Mouse (Mus musculus): ENCODE results near the gene Lyz2. TPM values are rescaled to one million over a fixed set of nuclear protein-coding genes. Genes with fewer than 3 reads are reported as not detected.

Lyz2 gene
- total RNA-seq (2014; fragmentation: Nextera tagmentation): not detected in 2 replicates
- 6.9 and 7.3 TPM in 2 replicates for total RNA-seq (2017)
- polyA plus RNA-seq (2012): 0.11 and 0.14 TPM in 2 replicates

GRCm38 (mm10) chr10:117282049-117282448 is at the start of gene Lyz2:
TSS of gene Lyz2 (minus strand) at chr10:117282321.
- DNase-seq (ENCODE audit: low spot score) (no peak), ATAC-seq (ENCODE audit: extremely low read depth, insufficient number of reproducible peaks, low FRiP score, poor library complexity, severe bottlenecking) (no peak)
- Histone ChIP-seq H3K36me3 (replicated peaks) (no peaks in the 10 kb centered on the region), H3K4me3 (ENCODE audit: low read depth, low read length) (no peak within 1 kb of the TSS), H3K9me3 (replicated peaks) (no peaks in the 10 kb centered on the region), H3K4me1 (ENCODE audit: insufficient read depth, low read depth, low read length) (no peaks in the 10 kb centered on the region), H3K27me3 (ENCODE audit: insufficient read depth, low read length) (peaks cover 14% of the 10 kb centered on the region)
- TF ChIP-seq GATA2 (IDR thresholded peaks at IDR 0.05; ENCODE audit: borderline replicate concordance, low read depth, low read length): no peak
- no peak for TF ChIP-seq CTCF (IDR thresholded peaks at IDR 0.05; ENCODE audit: low read depth, low read length)

DNA sequence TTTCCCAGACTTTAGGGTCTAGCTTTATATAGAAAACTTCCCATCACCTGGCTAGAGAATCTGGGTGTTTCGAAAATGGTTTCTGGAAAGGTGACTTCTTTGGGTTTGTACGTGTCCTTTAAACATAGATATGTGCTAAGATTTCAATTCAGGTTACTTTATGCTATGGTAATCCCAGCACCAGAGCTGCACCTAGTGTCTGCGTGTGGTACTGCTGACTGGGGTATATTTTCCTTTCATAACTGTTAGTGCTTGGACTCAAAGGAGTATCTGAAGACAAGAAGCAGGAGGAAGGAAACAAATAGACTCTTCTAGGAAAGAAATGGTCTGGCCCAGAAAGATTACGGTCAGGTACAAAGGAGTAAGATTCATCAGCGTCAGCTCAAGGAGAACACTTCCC is 48.4 kb upstream of the Lyz2 start:
- Histone ChIP-seq H3K27me3 (ENCODE audit: insufficient read depth, low read length) (no peaks in the 10 kb centered on the region), H3K9me3 (replicated peaks) (no peaks in the 10 kb centered on the region), H3K4me1 (ENCODE audit: insufficient read depth, low read depth, low read length) (peaks cover 4% of the 10 kb centered on the region; the same call in 1 of the 2 replicates), H3K4me3 (ENCODE audit: low read depth, low read length) (no peak overlapping the region), H3K36me3 (replicated peaks) (no peaks in the 10 kb centered on the region)
- TF ChIP-seq GATA2 (IDR thresholded peaks at IDR 0.05; ENCODE audit: borderline replicate concordance, low read depth, low read length): no peak
- TF ChIP-seq TAL1 (conservative IDR thresholded peaks at IDR 0.05; ENCODE audit: low read depth, low read length): no peak
- TF ChIP-seq CTCF (IDR thresholded peaks at IDR 0.05; ENCODE audit: low read depth, low read length): 0 out of 2 replicates have a peak, but pooled peaks have one; percentile 7
- TF ChIP-seq POLR2AphosphoS5 (IDR thresholded peaks at IDR 0.05; ENCODE audit: insufficient replicate concordance, low read depth, low read length): no peak
- DNase-seq (ENCODE audit: low spot score) (no peak), ATAC-seq (ENCODE audit: extremely low read depth, insufficient number of reproducible peaks, low FRiP score, poor library complexity, severe bottlenecking) (peak; percentile 59; the same call in 1 of the 2 replicates)

DNA sequence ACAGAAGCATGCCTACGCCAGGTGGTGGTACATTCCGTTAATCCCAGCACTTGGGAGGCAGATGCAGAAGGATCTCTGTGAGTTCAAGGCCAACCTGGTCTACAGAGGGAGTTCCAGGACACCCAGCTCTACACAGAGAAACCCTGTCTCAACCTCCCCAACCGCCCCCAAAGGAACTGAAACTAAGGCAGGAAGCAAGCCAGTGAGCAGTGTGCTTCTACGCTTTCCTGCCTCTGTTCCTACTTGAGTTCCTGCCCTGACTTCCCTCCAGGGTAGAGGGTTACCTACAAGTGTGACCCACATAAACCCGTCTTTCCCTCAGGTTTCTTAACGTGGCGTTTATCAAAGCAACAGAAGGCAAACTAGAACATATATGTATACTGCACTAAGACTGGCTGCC is 41.7 kb upstream of the Lyz2 start:
- Histone ChIP-seq H3K4me3 (ENCODE audit: low read depth, low read length) (no peak overlapping the region), H3K9me3 (replicated peaks) (no peaks in the 10 kb centered on the region), H3K36me3 (replicated peaks) (no peaks in the 10 kb centered on the region), H3K27me3 (ENCODE audit: insufficient read depth, low read length) (peaks cover 5% of the 10 kb centered on the region; the same call in 1 of the 2 replicates), H3K4me1 (ENCODE audit: insufficient read depth, low read depth, low read length) (no peaks in the 10 kb centered on the region; the same call in 1 of the 2 replicates)
- DNase-seq (ENCODE audit: low spot score): no peak
- ATAC-seq (ENCODE audit: extremely low read depth, insufficient number of reproducible peaks, low FRiP score, poor library complexity, severe bottlenecking): no peak
- TF ChIP-seq TAL1 (conservative IDR thresholded peaks at IDR 0.05; ENCODE audit: low read depth, low read length) (no peak), CTCF (IDR thresholded peaks at IDR 0.05; ENCODE audit: low read depth, low read length) (no peak), GATA1 (IDR thresholded peaks at IDR 0.05; ENCODE audit: borderline replicate concordance, low read length) (no peak)

GRCm38 (mm10) chr10:117322630-117323029 is 40.5 kb upstream of the Lyz2 start:
- peaks cover 9% of the 10 kb centered on the region for H3K27me3 ChIP-seq (ENCODE audit: insufficient read depth, low read length)
- no peaks in the 10 kb centered on the region for H3K9me3 ChIP-seq (replicated peaks)
- DNase-seq (ENCODE audit: low spot score): no peak
- no peaks in the 10 kb centered on the region for H3K36me3 ChIP-seq (replicated peaks)
- no peak for ATAC-seq (ENCODE audit: extremely low read depth, insufficient number of reproducible peaks, low FRiP score, poor library complexity, severe bottlenecking)
- no peak overlapping the region for H3K4me3 ChIP-seq (ENCODE audit: low read depth, low read length)
- H3K4me1 ChIP-seq (ENCODE audit: insufficient read depth, low read depth, low read length): no peaks in the 10 kb centered on the region; the same call in 1 of the 2 replicates
- TF ChIP-seq GATA2 (IDR thresholded peaks at IDR 0.05; ENCODE audit: borderline replicate concordance, low read depth, low read length) (no peak), POLR2AphosphoS5 (IDR thresholded peaks at IDR 0.05; ENCODE audit: insufficient replicate concordance, low read depth, low read length) (no peak), TAL1 (conservative IDR thresholded peaks at IDR 0.05; ENCODE audit: low read depth, low read length) (no peak), GATA1 (IDR thresholded peaks at IDR 0.05; ENCODE audit: borderline replicate concordance, low read length) (no peak), CTCF (IDR thresholded peaks at IDR 0.05; ENCODE audit: low read depth, low read length) (no peak)

DNA sequence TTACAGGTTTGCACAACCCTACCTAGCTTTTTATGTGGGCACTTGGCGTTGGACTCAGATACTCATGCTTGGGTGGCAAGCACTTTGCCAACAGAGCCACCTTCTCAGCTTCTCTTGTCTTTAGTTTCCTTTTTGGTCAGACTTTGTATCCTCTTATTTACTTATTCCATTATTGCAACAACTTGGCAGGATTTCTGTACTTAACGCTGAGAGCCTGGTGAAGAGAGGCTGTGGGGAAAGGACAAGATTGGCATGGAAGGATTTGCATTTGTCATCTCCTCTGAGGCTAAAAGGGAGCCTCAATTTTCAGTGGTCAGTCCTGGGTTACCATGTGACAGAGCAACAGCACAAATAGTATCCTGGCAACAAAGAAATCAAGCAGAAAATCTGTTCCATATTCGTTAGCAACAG is 38.5 kb upstream of the Lyz2 start:
- H3K4me1 ChIP-seq (ENCODE audit: insufficient read depth, low read depth, low read length): no peaks in the 10 kb centered on the region; the same call in none of the 2 replicates
- TF ChIP-seq POLR2AphosphoS5 (IDR thresholded peaks at IDR 0.05; ENCODE audit: insufficient replicate concordance, low read depth, low read length) (no peak), GATA2 (IDR thresholded peaks at IDR 0.05; ENCODE audit: borderline replicate concordance, low read depth, low read length) (no peak)
- H3K4me3 ChIP-seq (ENCODE audit: low read depth, low read length): no peak overlapping the region
- H3K27me3 ChIP-seq (ENCODE audit: insufficient read depth, low read length): peaks cover 22% of the 10 kb centered on the region
- no peaks in the 10 kb centered on the region for H3K9me3 ChIP-seq (replicated peaks)
- no peak for DNase-seq (ENCODE audit: low spot score)
- no peak for ATAC-seq (ENCODE audit: extremely low read depth, insufficient number of reproducible peaks, low FRiP score, poor library complexity, severe bottlenecking)
- H3K36me3 ChIP-seq (replicated peaks): no peaks in the 10 kb centered on the region

DNA sequence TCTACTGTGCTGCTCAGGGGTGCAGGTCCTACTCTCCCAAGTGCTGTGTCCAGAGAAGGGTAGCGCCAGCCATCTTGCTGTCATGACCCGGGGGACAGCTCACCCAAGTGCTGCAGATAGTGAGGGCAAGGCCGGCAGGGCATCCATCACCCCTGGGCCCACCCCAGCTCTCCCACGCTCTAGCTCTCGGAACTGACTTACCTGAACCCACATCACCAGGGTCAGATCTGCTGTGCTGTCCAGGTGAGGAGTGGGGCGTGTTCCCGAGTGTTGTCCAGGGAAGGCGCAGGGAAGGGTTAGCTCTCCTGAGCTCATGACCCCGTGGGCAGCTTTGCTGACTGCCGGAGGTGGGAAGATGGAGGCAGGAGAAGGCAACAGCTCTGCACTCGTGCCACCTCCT is 34.3 kb upstream of the Lyz2 start:
- Histone ChIP-seq H3K27me3 (ENCODE audit: insufficient read depth, low read length) (peaks cover 19% of the 10 kb centered on the region), H3K4me1 (ENCODE audit: insufficient read depth, low read depth, low read length) (no peaks in the 10 kb centered on the region; the same call in 1 of the 2 replicates), H3K9me3 (replicated peaks) (no peaks in the 10 kb centered on the region), H3K36me3 (replicated peaks) (no peaks in the 10 kb centered on the region), H3K4me3 (ENCODE audit: low read depth, low read length) (no peak overlapping the region)
- DNase-seq (ENCODE audit: low spot score) (no peak), ATAC-seq (ENCODE audit: extremely low read depth, insufficient number of reproducible peaks, low FRiP score, poor library complexity, severe bottlenecking) (no peak)
- TF ChIP-seq CTCF (IDR thresholded peaks at IDR 0.05; ENCODE audit: low read depth, low read length): no peak
- TF ChIP-seq GATA1 (IDR thresholded peaks at IDR 0.05; ENCODE audit: borderline replicate concordance, low read length): no peak
- no peak for TF ChIP-seq POLR2AphosphoS5 (IDR thresholded peaks at IDR 0.05; ENCODE audit: insufficient replicate concordance, low read depth, low read length)
- no peak for TF ChIP-seq GATA2 (IDR thresholded peaks at IDR 0.05; ENCODE audit: borderline replicate concordance, low read depth, low read length)
- no peak for TF ChIP-seq TAL1 (conservative IDR thresholded peaks at IDR 0.05; ENCODE audit: low read depth, low read length)

- Histone ChIP-seq H3K27me3 (ENCODE audit: insufficient read depth, low read length) (peaks cover 16% of the 10 kb centered on the region), H3K4me1 (ENCODE audit: insufficient read depth, low read depth, low read length) (no peaks in the 10 kb centered on the region; the same call in 1 of the 2 replicates), H3K9me3 (replicated peaks) (no peaks in the 10 kb centered on the region), H3K36me3 (replicated peaks) (no peaks in the 10 kb centered on the region), H3K4me3 (ENCODE audit: low read depth, low read length) (no peak overlapping the region)
- ATAC-seq (ENCODE audit: extremely low read depth, insufficient number of reproducible peaks, low FRiP score, poor library complexity, severe bottlenecking) (no peak), DNase-seq (ENCODE audit: low spot score) (no peak)
- no peak for TF ChIP-seq CTCF (IDR thresholded peaks at IDR 0.05; ENCODE audit: low read depth, low read length)
- TF ChIP-seq POLR2AphosphoS5 (IDR thresholded peaks at IDR 0.05; ENCODE audit: insufficient replicate concordance, low read depth, low read length): no peak
- no peak for TF ChIP-seq GATA1 (IDR thresholded peaks at IDR 0.05; ENCODE audit: borderline replicate concordance, low read length)
- TF ChIP-seq TAL1 (conservative IDR thresholded peaks at IDR 0.05; ENCODE audit: low read depth, low read length): no peak
- TF ChIP-seq GATA2 (IDR thresholded peaks at IDR 0.05; ENCODE audit: borderline replicate concordance, low read depth, low read length): no peak
Observed at GRCm38 (mm10) chr10:117313133-117313532, 31.0 kb upstream of the Lyz2 start.

Measured in G1E (cell line).